Mouse (Mus musculus) hindbrain, embryonic 11.5 days (tissue): ENCODE measurements at regions not wholly inside any gene's neighbourhood (a gene's known extent, or its start where the extent isn't known, plus 50 kb on each side); places are given as distances from the start of the nearest gene placed in this dataset.

ENCODE experiments used
- ATAC-seq: fragments of 200-750 bp; cut with Nextera tagmentation; 2 replicates; pipeline ENCODE4 v1.8.0; 2017; ENCODE audit warnings: mild to moderate bottlenecking, moderate TSS enrichment, moderate library complexity; ENCODE audit not compliant: low FRiP score
- DNase-seq: peaks from one replicate; pipeline ENCODE4 v3.0.0-alpha.2; 2015; ENCODE audit warnings: low spot score
- H3K27ac ChIP-seq: fragments of 300-500 bp; sonication (generic); 2 replicates; pipeline ENCODE4 v1.5.1; 2014; ENCODE audit warnings: mild to moderate bottlenecking, low read depth, low read length
- H3K27me3 ChIP-seq: fragments of 300-500 bp; sonication (generic); 2 replicates; pipeline ENCODE4 v1.6.1; 2014; ENCODE audit warnings: mild to moderate bottlenecking, low read length, moderate library complexity, mixed read lengths; ENCODE audit not compliant: control insufficient read depth, insufficient read depth
- H3K36me3 ChIP-seq: fragments of 300-500 bp; sonication (generic); 2 replicates; pipeline ENCODE4 v1.6.1; 2014; ENCODE audit warnings: mild to moderate bottlenecking, low read length, moderate library complexity, mixed read lengths; ENCODE audit not compliant: control insufficient read depth, insufficient read depth
- H3K4me1 ChIP-seq: fragments of 300-500 bp; sonication (generic); replicated peaks from 2 replicates; pipeline ENCODE4 v1.6.1; 2014; ENCODE audit warnings: low read length, mixed read lengths; ENCODE audit not compliant: control insufficient read depth, insufficient read depth
- H3K4me2 ChIP-seq: fragments of 300-500 bp; sonication (generic); replicated peaks from 2 replicates; pipeline ENCODE4 v1.6.1; 2014; ENCODE audit warnings: mild to moderate bottlenecking, low read depth, low read length
- H3K4me3 ChIP-seq: fragments of 300-500 bp; sonication (generic); 2 replicates; pipeline ENCODE4 v1.5.1; 2014; ENCODE audit warnings: low read depth, low read length
- H3K9ac ChIP-seq: fragments of 300-500 bp; sonication (generic); 2 replicates; pipeline ENCODE4 v1.6.1; 2014; ENCODE audit warnings: low read depth, low read length
- H3K9me3 ChIP-seq: fragments of 300-500 bp; sonication (generic); 2 replicates; pipeline ENCODE4 v1.6.1; 2016; ENCODE audit warnings: low read length; ENCODE audit not compliant: control insufficient read depth
- WGBS: fragments of 180-500 bp; shearing (Covaris S2); extraction: QIAGEN DNeasy Blood & Tissue Kit; methylation state at CpG from one replicate; pipeline ENCODE4 v1.1.7; 2014; 5-methylcytosine and 5-hydroxymethylcytosine counted together

DNA sequence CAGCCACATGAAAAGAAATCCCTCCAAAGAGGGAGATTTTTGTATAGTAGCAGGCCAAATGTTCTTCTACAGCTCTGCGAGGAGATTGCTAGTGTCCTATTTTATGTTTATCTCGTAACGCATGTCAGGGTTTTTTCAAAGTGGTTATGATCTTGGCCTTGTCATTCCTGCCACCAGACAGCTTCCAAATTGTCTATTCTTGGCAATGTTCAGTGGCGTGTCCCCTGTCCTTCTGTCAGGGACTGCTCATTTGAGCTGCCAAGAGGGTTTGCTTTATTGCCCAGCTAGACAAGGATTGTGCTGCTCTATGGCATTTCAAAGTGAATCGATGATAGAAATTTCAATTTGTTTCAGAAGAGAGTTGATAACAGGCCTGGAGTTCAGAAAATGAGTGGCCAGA is 67.3 kb upstream of the Eif4g2 start:
- Histone ChIP-seq H3K4me1 (no peaks in the 10 kb centered on the region), H3K4me3 (no peak overlapping the region), H3K36me3 (no peaks in the 10 kb centered on the region), H3K27me3 (no peaks in the 10 kb centered on the region), H3K9me3 (no peaks in the 10 kb centered on the region), H3K4me2 (no peak overlapping the region), H3K27ac (no peak overlapping the region), H3K9ac (no peak overlapping the region)
- DNase-seq (no peak), ATAC-seq (no peak)
- 95% methylated on average over 5 of the region's 5 CpGs for WGBS

DNA sequence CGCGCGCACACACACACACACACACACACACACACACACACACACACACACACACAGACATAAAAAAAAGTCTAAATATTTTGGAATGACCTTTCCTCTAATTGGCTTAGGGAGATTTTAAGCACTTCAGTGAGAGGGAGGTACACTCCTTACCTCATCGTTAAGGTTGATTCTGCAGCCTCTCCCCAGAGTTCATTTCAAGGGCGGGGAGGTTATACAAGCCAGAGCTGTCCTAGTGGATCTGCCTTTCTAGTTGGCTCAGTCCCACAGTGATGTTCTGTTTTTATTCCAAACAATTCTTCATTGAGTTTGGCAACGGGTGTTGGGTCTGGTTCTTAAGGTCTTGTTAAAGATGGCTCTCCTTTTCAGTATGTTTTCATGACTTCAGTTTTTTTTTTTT is 64.8 kb upstream of the Eif4g2 start:
- Histone ChIP-seq H3K36me3 (no peaks in the 10 kb centered on the region), H3K27me3 (no peaks in the 10 kb centered on the region), H3K4me3 (no peak overlapping the region), H3K4me2 (no peak overlapping the region), H3K9me3 (no peaks in the 10 kb centered on the region), H3K9ac (no peak overlapping the region), H3K27ac (no peak overlapping the region), H3K4me1 (no peaks in the 10 kb centered on the region)
- ATAC-seq (no peak), DNase-seq (no peak)
- WGBS = 90% methylated on average over 6 of the region's 6 CpGs

DNA sequence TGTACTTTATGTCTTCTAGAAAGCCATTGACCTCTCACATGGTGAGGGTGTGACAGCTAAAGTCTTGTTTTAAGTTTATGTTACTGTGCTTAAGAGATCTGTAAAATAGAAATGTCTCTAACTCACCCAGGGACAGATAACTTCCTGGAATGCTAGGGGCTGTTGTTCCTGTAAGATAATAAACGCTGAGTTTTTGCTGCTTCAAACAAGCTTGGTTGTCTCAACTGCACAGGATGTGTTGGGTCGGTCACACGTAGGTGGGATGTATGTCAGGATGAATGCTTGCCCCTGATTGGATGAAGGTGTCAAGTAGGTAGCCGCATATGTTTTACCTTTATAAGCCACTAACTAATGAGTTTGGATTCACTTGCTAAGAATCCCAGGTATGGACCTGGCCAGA is 63.8 kb upstream of the Eif4g2 start:
- H3K27ac ChIP-seq = no peak overlapping the region
- no peak overlapping the region for H3K4me3 ChIP-seq
- 91% methylated on average over 4 of the region's 4 CpGs for WGBS
- H3K4me1 ChIP-seq = no peaks in the 10 kb centered on the region
- H3K9me3 ChIP-seq = no peaks in the 10 kb centered on the region
- DNase-seq (no peak), ATAC-seq (no peak)
- no peaks in the 10 kb centered on the region for H3K36me3 ChIP-seq
- no peak overlapping the region for H3K4me2 ChIP-seq
- H3K27me3 ChIP-seq = no peaks in the 10 kb centered on the region
- H3K9ac ChIP-seq = no peak overlapping the region

DNA sequence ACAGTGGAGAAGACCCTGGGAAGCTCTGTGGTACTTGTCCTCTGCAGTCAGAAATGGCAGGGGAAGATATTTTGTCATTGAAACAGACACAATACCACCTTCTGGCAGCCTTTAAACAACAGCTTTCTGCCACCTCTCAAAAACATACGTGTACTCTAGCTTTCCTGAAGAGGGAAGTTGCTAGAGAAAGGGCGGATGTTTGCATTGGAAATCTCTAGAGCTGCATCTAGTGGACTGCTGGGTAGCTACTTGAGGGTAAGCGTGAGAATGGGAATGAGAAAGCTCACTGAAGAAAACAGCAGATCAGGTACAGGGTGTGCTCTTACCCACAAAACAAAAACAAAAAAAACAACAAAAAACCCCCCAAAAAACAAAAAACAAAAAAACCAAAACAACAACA is 61.4 kb upstream of the Eif4g2 start:
- ATAC-seq = no peak
- WGBS = 81% methylated on average over 3 of the region's 3 CpGs
- H3K27ac ChIP-seq = no peak overlapping the region
- H3K9ac ChIP-seq = no peak overlapping the region
- H3K4me3 ChIP-seq = no peak overlapping the region
- no peaks in the 10 kb centered on the region for H3K9me3 ChIP-seq
- H3K36me3 ChIP-seq = no peaks in the 10 kb centered on the region
- H3K4me1 ChIP-seq = no peaks in the 10 kb centered on the region
- H3K4me2 ChIP-seq = no peak overlapping the region
- DNase-seq = no peak
- no peaks in the 10 kb centered on the region for H3K27me3 ChIP-seq

DNA sequence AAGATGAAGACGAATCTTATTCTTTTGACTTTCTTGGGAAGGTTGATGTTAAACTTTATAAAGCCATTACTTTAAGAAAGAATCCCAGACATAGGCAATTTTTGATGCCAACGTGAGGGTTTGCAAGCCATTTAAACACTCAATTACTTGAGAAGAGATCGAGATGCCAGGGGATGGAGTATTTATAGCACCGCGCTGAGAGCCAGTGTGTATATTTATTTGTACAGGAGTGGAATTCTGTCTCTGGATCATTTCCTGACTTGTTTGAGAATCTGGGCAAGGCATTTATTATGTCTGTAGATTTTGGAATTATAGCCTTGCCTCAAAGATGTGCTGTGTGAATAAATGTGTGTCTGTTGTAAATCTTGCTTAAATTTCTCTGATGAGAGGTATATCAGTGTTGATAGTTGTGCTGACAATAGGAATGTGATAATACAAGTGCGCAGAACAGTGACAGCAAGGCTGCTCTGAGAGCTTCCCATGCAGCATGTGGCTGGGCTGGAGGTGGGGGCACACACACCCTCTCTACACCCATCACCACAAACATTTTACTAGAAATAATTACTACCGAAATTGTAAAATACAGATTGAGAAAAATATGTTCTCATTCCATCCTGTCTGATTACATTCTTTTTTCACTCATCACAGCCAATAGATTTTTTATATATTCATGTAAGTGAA is 58.6 kb upstream of the Eif4g2 start:
- WGBS = 90% methylated on average over 7 of the region's 7 CpGs
- no peak overlapping the region for H3K27ac ChIP-seq
- no peak overlapping the region for H3K9ac ChIP-seq
- H3K4me1 ChIP-seq = no peaks in the 10 kb centered on the region
- no peak overlapping the region for H3K4me3 ChIP-seq
- DNase-seq = no peak
- no peak overlapping the region for H3K4me2 ChIP-seq
- ATAC-seq = no peak
- H3K9me3 ChIP-seq = no peaks in the 10 kb centered on the region
- H3K27me3 ChIP-seq = no peaks in the 10 kb centered on the region
- no peaks in the 10 kb centered on the region for H3K36me3 ChIP-seq

DNA sequence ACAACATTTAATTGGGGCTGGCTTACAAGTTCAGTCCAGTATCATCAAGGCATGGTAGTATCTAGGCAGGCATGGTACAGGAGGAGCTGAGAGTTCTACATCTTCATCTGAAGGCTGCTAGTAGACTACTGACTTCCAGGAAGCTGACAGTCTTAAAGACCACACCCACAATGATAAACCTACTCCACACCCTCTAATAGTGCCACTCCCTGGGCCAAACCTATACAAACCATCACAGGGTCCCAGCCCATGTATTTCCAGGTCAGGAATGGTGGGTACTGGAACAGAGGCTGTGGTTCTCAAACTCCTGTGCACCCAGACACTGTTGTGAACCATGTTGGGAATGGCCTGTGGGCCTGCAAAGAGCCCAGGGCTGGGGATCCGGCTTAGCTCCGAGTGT is 55.2 kb upstream of the Eif4g2 start:
- Histone ChIP-seq H3K27ac (no peak overlapping the region), H3K27me3 (no peaks in the 10 kb centered on the region), H3K9ac (no peak overlapping the region), H3K36me3 (no peaks in the 10 kb centered on the region), H3K9me3 (no peaks in the 10 kb centered on the region), H3K4me2 (no peak overlapping the region), H3K4me3 (no peak overlapping the region), H3K4me1 (no peaks in the 10 kb centered on the region)
- ATAC-seq (no peak), DNase-seq (no peak)
- 95% methylated on average over 2 of the region's 2 CpGs for WGBS

DNA sequence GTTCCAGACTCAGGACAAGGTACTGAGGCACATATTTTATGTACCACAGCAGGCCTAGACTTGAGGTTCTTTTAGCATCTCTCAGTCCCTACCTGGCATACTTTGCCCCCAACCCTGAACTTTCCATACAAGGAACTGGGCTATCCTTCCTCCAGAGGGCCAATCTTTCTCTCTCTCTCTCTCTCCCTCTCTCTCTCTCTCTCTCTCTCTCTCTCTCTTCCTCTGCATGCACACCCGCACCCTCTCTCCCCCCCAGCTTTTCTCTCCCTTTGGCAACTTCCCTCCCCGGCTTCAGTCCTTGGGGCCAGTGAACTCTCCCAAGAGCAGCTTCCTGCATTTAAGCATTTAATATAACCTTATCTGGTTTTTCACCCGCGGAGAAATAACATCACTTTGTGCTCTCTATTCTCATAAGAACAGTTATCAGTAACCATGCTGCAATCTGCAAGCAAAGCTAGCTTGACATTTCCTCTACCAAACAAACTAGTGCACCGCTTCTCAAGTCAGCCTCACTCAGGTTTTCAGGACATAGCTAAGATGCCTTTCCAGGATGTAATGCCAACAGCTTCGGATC is 53.3 kb upstream of the Eif4g2 start:
- DNase-seq (no peak), ATAC-seq (no peak)
- H3K9me3 ChIP-seq = no peaks in the 10 kb centered on the region
- H3K4me1 ChIP-seq = no peaks in the 10 kb centered on the region
- no peaks in the 10 kb centered on the region for H3K27me3 ChIP-seq
- no peak overlapping the region for H3K4me3 ChIP-seq
- no peak overlapping the region for H3K4me2 ChIP-seq
- 82% methylated on average over 6 of the region's 6 CpGs for WGBS
- no peak overlapping the region for H3K27ac ChIP-seq
- H3K36me3 ChIP-seq = no peaks in the 10 kb centered on the region
- no peak overlapping the region for H3K9ac ChIP-seq

DNA sequence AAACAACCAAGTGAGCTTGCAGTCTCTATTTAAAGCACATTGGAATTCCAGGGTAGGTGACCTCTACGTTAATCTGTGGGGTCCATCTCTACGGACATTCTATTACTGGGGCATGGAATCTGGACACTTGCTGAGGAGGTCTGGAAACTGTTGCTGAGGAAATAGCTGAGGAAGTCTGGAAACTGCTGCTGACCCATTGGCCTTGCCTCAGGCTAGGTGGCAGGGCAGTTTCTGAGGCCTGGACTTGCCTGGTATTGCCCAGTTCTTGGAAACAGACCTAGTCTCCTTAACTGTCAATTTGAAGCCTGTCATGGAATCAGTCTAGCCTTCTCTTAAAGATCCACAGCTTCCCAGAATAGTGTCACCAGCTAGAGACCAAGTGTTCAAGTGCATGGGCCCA is 51.7 kb upstream of the Eif4g2 start:
- H3K9ac ChIP-seq = no peak overlapping the region
- H3K36me3 ChIP-seq = no peaks in the 10 kb centered on the region
- no peak for ATAC-seq
- no peaks in the 10 kb centered on the region for H3K27me3 ChIP-seq
- H3K4me1 ChIP-seq = no peaks in the 10 kb centered on the region
- no peak overlapping the region for H3K4me3 ChIP-seq
- 91% methylated on average over 2 of the region's 2 CpGs for WGBS
- H3K9me3 ChIP-seq = no peaks in the 10 kb centered on the region
- no peak overlapping the region for H3K27ac ChIP-seq
- H3K4me2 ChIP-seq = no peak overlapping the region
- DNase-seq = no peak
